Mouse (Mus musculus): ENCODE results near the gene Zfp941.

DNA sequence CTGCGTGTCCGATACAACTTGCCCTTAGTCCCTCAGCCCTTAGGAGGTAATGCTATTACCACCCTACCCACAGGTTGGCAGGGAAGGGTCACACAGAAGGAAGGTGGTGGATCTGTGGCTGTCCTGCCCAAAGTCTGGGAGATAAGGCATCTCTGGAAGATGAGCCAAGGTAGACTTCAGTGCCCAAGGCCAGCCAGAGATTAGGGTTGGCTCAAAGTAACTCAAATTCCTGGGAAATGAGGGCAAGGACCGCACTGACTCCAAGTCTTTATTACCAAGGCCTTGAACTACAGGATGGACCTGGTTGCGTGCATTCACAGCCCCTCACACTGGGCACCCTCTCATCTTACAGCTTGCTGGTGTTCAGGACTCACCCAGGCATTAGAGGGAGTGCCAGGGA, 29.9 kb upstream of the Zfp941 start:
- TF ChIP-seq CTCF (IDR thresholded peaks at IDR 0.05) (no peak), EP300 (IDR thresholded peaks at IDR 0.05; ENCODE audit: insufficient read depth, low read depth, low read length) (no peak)

All from heart, adult 2 months (tissue).